Mouse (Mus musculus): ENCODE measurements around the gene Sft2d2.

The Sft2d2 gene

GRCm38 (mm10) chr1:165190571-165191273, 3.5 kb downstream of the Sft2d2 start:
- peak; percentile 71 for DNase-seq (ENCODE audit: low read depth, low spot score)

GRCm38 (mm10) chr1:165190068-165190467, 4.2 kb downstream of the Sft2d2 start:
- DNase-seq (ENCODE audit: low read depth, low spot score): no peak

- no peak for DNase-seq (ENCODE audit: low read depth, low spot score)
These were observed 5.2 kb downstream of the Sft2d2 start for GRCm38 (mm10) chr1:165188806-165189580.

GRCm38 (mm10) chr1:165187357-165187756, 6.9 kb downstream of the Sft2d2 start:
- peak; percentile 44 for DNase-seq (ENCODE audit: low read depth, low spot score)

GRCm38 (mm10) chr1:165186491-165186890, 7.7 kb downstream of the Sft2d2 start:
- DNase-seq (ENCODE audit: low read depth, low spot score): no peak

DNA sequence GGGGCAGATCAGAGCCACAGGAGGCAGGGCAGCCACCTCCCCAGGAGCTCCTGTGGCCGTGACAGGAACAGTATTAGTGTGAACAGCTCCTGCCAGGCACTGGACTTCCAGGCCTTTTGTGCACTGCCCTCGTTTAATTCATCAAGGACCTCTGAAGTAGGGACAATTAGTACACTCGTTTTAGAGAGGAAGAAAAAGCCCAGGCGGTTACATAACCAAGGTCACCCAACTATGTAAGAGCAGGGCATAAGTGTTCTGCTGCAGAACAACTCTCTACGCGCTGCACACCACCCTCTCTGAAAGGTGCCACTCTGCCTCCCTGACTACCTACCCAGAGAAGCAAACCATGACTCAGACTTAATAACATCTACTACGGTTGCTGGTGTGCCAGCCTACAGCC, 9.1 kb downstream of the Sft2d2 start:
- DNase-seq (ENCODE audit: low read depth, low spot score): peak; percentile 45

GRCm38 (mm10) chr1:165184178-165184577, 10.1 kb downstream of the Sft2d2 start:
- DNase-seq (ENCODE audit: low read depth, low spot score): no peak

GRCm38 (mm10) chr1:165183400-165183799, 10.8 kb downstream of the Sft2d2 start:
- no peak for DNase-seq (ENCODE audit: low read depth, low spot score)

DNA sequence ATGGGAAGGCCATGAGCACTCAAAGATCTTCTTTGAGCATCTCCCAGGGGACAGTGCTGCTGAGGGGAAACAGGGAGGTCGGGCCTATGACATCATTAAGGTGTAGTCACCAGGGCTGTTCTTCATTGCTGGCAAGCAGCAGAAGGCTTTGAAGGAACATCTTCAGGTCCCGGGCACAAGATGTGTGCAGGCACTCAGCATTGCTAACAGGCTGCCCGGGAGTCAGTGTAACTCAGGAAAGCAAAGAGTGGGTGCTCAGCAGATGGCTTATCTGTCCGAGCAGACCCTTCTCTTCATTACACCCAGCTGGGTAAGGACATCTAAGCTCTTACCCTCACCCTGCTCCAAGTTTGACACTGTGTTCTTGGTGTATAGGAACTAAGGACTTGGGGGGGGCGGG, 14.9 kb downstream of the Sft2d2 start:
- DNase-seq (ENCODE audit: low read depth, low spot score): no peak

GRCm38 (mm10) chr1:165178075-165178474, 16.2 kb downstream of the Sft2d2 start:
- DNase-seq (ENCODE audit: low read depth, low spot score): no peak

DNA sequence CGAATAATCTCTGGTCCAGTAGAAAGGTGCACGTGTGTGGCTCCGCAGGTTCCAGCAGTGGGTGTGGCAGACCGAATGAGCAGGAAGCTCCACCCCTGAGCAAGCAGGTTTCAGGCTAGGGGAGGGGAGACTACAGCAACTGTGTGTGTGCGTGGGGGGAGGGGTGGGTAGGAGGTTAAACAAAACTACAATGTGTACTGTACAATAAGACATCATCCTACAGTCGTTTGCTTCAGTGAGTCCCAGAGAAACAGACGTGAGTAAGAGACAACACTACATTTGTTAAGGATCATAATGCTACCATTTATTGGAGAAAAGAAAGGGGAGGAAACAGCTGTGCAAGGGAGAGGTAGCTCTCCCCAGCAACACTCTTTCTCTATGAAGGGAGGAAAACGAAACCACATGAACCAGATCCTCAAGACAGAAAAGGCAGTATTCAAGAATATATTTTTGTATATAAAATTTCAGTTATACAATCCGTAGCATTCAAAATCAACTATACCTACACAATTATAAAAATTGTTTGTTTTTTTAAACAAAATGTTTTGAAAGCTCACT, 20.1 kb downstream of the Sft2d2 start:
- DNase-seq (ENCODE audit: low read depth, low spot score): no peak

DNA sequence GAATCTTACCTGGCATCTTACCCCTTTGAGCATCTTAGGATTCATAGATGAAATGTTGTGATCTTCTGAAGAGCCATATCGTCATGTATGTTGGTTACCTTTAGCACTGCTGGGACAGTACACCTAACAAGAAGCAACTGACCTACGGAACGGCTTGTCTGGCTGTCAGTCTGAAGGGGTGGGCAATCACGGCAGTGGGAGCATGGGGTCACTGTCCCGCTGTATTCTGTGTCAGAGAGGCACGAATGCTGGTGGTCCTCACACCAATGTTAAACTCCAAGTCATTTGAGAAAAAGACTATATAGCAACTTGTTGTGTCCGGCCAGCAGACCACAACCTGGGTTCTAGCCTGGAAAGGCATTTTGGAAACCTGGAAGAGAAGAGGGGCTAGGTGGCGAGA, 23.0 kb downstream of the Sft2d2 start:
- DNase-seq (ENCODE audit: low read depth, low spot score): no peak

DNA sequence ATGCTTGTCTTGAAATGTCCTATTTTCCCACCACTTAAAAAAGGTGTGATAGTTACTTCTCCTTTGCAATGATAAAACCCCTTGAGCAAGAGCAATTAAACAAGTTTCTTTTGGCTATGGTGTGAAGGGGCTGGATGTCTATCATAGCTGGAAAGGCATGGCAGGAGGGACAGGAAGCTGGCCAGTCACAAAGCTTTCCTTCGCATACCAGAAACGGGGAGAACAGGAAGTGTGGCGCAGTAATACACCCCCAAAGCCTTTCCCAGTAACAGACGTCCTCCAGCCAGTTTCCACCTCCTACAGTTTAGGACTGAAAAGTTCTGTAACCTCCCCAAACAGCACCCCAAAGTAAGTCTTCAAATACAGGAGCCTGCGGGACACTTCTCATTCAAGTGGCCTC, 24.1 kb downstream of the Sft2d2 start:
- DNase-seq (ENCODE audit: low read depth, low spot score): no peak

DNA sequence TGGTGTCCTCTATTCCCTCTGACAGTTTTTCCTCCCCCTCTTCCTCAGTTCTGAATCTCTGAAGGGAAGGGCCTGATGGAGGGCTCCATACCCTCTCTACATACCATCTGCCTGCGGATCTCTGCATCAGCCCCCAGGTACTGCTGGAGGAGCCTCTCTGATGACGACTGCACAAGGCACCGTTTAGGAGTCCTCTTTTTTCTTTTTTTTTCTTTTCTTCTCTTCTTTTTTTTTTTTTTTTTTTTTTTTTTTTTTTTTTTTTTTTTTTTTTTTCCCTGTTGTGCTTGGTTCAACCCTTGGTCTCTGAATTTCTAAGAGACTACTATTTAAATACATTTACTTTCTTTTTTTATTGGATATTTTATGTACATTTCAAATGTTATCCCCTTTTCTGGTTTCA, 24.8 kb downstream of the Sft2d2 start:
- no peak for DNase-seq (ENCODE audit: low read depth, low spot score)

DNA sequence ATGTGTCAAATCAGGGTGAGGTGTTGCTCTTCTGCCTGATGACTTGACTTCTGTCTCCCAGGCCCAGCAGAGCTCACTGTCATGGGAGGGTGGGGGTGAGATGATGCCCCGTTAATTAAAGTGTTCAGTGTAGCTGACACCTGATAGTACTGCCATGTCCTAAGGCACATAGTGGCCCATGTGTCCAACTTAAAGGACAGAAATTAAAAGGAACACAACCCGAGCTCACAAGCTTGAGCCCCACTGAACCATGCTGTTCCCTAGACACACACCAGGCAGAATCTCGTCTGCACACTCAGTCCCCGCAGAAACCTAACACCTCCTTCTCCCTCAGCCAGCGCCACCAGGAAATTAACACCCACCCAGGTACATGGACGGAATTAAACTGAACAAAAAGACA, 29.3 kb downstream of the Sft2d2 start:
- DNase-seq (ENCODE audit: low read depth, low spot score): no peak

DNA sequence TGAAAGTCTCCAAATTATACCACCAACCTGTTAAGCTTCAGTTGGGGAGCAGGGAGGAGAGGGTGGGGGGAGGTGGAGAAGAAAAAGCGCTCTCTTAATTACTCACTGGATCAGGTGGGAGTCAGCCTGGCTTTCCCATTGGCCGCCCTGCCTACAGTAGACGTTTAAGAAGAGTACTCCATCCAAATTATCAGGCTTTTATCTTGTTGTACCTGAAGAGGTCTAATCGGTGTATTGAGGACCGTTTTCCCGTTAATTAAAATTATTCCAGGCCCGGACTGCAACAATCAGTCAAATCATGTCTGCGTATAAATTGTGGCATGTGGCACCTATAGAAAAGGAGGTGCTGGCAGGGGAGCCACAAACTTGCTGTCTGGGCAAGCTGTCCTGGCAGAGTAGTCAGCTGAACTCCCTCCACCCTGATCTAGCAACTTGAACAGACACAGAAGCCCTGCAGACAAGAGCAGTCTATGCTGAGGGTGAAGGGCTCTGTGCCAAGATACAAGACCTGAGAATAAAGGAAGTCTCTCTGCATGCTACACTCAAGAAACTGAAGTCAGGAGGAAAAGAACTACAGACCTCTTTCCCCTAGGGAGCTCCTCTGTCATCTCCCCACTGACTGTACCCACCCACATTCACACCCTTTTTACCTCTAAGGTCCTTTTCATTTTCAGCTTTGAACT, 33.4 kb downstream of the Sft2d2 start, which contains the start of gene Tbx19:
Gene Tbx19, minus strand, starts transcription at position 51 of the 683 bp plus-strand sequence.
- DNase-seq (ENCODE audit: low read depth, low spot score): no peak

- DNase-seq (ENCODE audit: low read depth, low spot score): no peak
These were observed 35.4 kb downstream of the Sft2d2 start for GRCm38 (mm10) chr1:165158841-165159240.

- no peak for DNase-seq (ENCODE audit: low read depth, low spot score)
These were observed 40.1 kb downstream of the Sft2d2 start for GRCm38 (mm10) chr1:165154162-165154561.

DNA sequence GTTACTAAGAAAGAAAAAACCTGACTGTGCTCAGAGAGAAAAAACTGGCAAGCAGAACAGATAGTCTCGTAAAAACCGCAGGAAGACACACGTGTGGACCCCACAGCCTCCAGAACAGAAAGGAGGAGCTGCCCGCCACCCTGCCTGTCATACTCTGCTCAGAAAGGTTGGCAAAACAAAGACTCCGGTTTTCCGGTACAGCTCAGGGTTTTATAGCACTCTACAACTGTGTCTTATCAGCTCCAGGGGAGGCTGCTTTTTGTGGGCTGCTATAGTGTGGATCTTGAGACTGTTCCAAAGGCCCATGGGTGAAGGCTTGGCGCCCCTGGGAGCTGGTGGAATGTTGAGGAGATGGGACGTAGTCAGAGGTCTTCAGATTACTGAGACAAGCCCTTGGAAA, 43.0 kb downstream of the Sft2d2 start:
- DNase-seq (ENCODE audit: low read depth, low spot score): no peak

- DNase-seq (ENCODE audit: low read depth, low spot score): no peak
These were observed 51.8 kb downstream of the Sft2d2 start for GRCm38 (mm10) chr1:165142343-165142916.

GRCm38 (mm10) chr1:165140227-165140626, 54.0 kb downstream of the Sft2d2 start:
- DNase-seq (ENCODE audit: low read depth, low spot score): no peak

DNA sequence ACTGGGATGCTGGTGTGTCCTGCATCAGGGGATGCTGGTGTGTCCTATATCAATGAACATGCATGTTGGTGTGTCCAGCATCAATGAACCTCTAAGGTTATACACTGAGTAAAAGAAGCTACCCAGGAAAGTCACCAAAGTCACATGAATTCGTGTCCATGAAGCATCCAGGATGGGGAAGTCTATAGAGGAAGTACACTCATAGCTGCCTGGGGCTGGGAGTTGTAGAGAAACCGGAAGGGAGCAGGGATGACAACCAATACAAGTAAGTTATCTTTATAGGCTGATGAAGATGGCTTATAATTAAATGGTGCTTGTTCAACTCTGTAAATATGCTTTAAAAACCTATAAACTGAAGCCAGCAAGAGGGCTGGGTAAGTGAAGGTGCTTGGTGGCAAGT, 60.4 kb downstream of the Sft2d2 start:
- no peak for DNase-seq (ENCODE audit: low read depth, low spot score)

Measured in brain, adult 2 months (tissue).